Mouse (Mus musculus): ENCODE results near the gene Arhgap45. TPM values are rescaled to one million over a fixed set of nuclear protein-coding genes. Genes with fewer than 3 reads are reported as not detected.

Gene Arhgap45
- total RNA-seq (2022), result 1 to 10 TPM; 3.6 to 9.6 (median 6.0) TPM

- no peak for DNase-seq (ENCODE audit: low spot score in 2 of 2)
Observed at GRCm38 (mm10) chr10:80016511-80016910, at the start of gene Arhgap45. Arhgap45 (plus strand) TSS chr10:80016653.

GRCm38 (mm10) chr10:79966886-79967400 is 49.5 kb upstream of the Arhgap45 start:
- DNase-seq (ENCODE audit: low spot score in 2 of 2), result no peak

- no peak for DNase-seq (ENCODE audit: low spot score in 2 of 2)
Observed at GRCm38 (mm10) chr10:79968181-79968580, 48.3 kb upstream of the Arhgap45 start.

- no peak for DNase-seq (ENCODE audit: low spot score in 2 of 2)
Observed at GRCm38 (mm10) chr10:79969124-79969568, 47.3 kb upstream of the Arhgap45 start.

- no peak for DNase-seq (ENCODE audit: low spot score in 2 of 2)
Observed at GRCm38 (mm10) chr10:79970415-79971182, 45.9 kb upstream of the Arhgap45 start, which contains the start of gene Grin3b. Grin3b (plus strand) TSS chr10:79970715.

GRCm38 (mm10) chr10:79971183-79971497 is 45.3 kb upstream of the Arhgap45 start:
- no peak for DNase-seq (ENCODE audit: low spot score in 2 of 2)

GRCm38 (mm10) chr10:79972831-79973230 is 43.6 kb upstream of the Arhgap45 start:
- no peak for DNase-seq (ENCODE audit: low spot score in 2 of 2)

GRCm38 (mm10) chr10:79974087-79974486 is 42.4 kb upstream of the Arhgap45 start:
- DNase-seq (ENCODE audit: low spot score in 2 of 2), result no peak

- no peak for DNase-seq (ENCODE audit: low spot score in 2 of 2)
Observed at GRCm38 (mm10) chr10:79974668-79975067, 41.8 kb upstream of the Arhgap45 start.

- DNase-seq (ENCODE audit: low spot score in 2 of 2), result no peak
Observed at GRCm38 (mm10) chr10:79976071-79976721, 40.3 kb upstream of the Arhgap45 start.

GRCm38 (mm10) chr10:79976722-79977107 is 39.7 kb upstream of the Arhgap45 start:
- no peak for DNase-seq (ENCODE audit: low spot score in 2 of 2)

- no peak for DNase-seq (ENCODE audit: low spot score in 2 of 2)
Observed at GRCm38 (mm10) chr10:79977324-79977723, 39.1 kb upstream of the Arhgap45 start.

- DNase-seq (ENCODE audit: low spot score in 2 of 2), result no peak
Observed at GRCm38 (mm10) chr10:79978061-79978460, 38.4 kb upstream of the Arhgap45 start.

- no peak for DNase-seq (ENCODE audit: low spot score in 2 of 2)
Observed at GRCm38 (mm10) chr10:79979401-79980155, 36.9 kb upstream of the Arhgap45 start.

- no peak for DNase-seq (ENCODE audit: low spot score in 2 of 2)
Observed at GRCm38 (mm10) chr10:79983205-79983604, 33.2 kb upstream of the Arhgap45 start.

- DNase-seq (ENCODE audit: low spot score in 2 of 2), result peak; percentile 67 to 82
Observed at GRCm38 (mm10) chr10:79983670-79984069, 32.8 kb upstream of the Arhgap45 start.

- DNase-seq (ENCODE audit: low spot score in 2 of 2), result peak; percentile 70 to 84
Observed at GRCm38 (mm10) chr10:79984195-79984816, 32.1 kb upstream of the Arhgap45 start, which contains the start of gene Tmem259. Tmem259 (minus strand) TSS chr10:79984330.

- peak; percentile 93 to 99 for DNase-seq (ENCODE audit: low spot score in 2 of 2)
Observed at GRCm38 (mm10) chr10:79984871-79985270, 31.6 kb upstream of the Arhgap45 start.

GRCm38 (mm10) chr10:79985334-79986231 is 30.9 kb upstream of the Arhgap45 start:
- peak; percentile 63 to 71 for DNase-seq (ENCODE audit: low spot score in 2 of 2)

- DNase-seq (ENCODE audit: low spot score in 2 of 2), result no peak
Observed at GRCm38 (mm10) chr10:79986232-79986878, 30.1 kb upstream of the Arhgap45 start.
